Mouse (Mus musculus) brain, embryonic 14.5 days (tissue): ENCODE results near the gene Tbc1d5.

ENCODE experiments used
- CTCF ChIP-seq: fragments of 200-500 bp; IDR thresholded peaks from 2 replicates; pipeline ENCODE4 v1.5.1; 2012; ENCODE audit warnings: inconsistent platforms, mild to moderate bottlenecking, moderate library complexity, borderline replicate concordance; ENCODE audit not compliant: insufficient read depth, insufficient read length; ENCODE audit errors: extremely low read depth
- POLR2A ChIP-seq: fragments of 200-500 bp; IDR thresholded peaks from 2 replicates; pipeline ENCODE4 v1.6.1; 2012; ENCODE audit warnings: mild to moderate bottlenecking, inconsistent platforms, borderline replicate concordance; ENCODE audit not compliant: poor library complexity, insufficient read depth, insufficient read length, severe bottlenecking; ENCODE audit errors: extremely low read depth

DNA sequence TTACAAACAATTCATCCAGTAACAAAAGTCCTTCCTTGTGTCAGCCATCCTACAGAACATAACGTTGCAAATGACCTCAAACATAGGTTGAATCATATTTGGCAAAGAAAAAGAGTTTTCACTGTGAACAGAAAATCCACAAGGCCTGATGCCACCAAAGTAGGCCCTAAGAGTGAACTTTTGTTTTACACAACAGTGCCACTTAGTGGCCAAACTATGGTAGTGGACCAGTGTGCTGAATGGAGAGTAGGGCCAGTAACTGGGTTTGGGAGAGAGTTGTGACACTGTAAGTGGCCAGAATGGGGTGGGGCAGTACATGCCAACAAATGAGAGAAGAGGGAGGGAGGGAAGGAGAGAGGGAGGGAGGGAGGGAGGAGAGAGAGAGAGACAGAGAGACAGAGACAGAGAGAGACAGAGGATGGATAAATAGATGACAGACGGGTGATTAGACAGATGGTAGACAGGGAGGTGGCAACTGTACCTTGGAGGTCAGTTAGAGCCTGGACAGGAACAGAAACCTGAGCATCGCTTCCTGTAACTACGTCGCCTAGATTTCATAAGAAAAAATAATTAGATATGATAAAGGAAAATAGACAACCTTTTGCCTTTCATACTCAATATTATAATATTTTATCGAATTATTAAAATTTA lies 383.6 kb downstream of the Tbc1d5 start:
- TF ChIP-seq POLR2A = no peak
- TF ChIP-seq CTCF = peak; percentile 83
